Comparison of ENCODE assay signal across 24 mouse cellular contexts in the genomic region with DNA sequence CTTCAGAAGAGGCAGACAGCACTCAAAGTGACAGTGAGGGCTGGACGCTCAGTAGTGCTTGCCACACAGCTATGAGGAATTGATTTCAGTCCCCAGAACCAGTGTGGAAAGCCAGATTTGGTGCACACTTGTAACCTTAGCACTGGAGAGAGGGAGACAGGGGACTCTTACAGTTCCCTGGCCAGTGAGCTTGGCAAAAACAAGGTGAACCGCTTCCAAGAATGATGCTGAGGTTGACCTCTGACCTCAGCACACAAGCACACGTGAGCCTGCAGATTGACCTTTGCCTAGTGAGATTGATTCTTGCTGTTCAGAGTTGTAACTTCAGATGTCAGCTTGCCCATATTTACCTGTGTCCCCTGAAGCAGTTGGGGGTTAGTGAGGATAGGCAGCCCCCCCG. TPM values are rescaled to one million over a fixed set of nuclear protein-coding genes. Genes with fewer than 3 reads are reported as not detected.
DNase-seq lines count a peak whose midpoint lies in the region; ATAC-seq lines count a peak whose summit lies in the region.
"Had no signal": no experiment of that assay in that cellular context is flagged by ENCODE, and none has a peak within 500 bp of the region (broad histone marks: within the 10 kb centered on the region; RNA-seq: fewer than 3 reads in every experiment).

No protein-coding gene starts in this region.

- H3K36me3 ChIP-seq in kidney, embryonic 16.5 days (ENCODE audit: insufficient read depth, low read length) = peaks cover 70% of the 10 kb centered on the region
- H3K36me3 ChIP-seq in liver, embryonic 13.5 days = peaks cover 79% of the 10 kb centered on the region

- no peaks in the 10 kb centered on the region for H3K27me3 ChIP-seq in kidney, embryonic 16.5 days (ENCODE audit: insufficient read depth, low read length)
- no peaks in the 10 kb centered on the region for H3K27me3 ChIP-seq in liver, embryonic 13.5 days
- H3K27me3 ChIP-seq: embryonic facial prominence, embryonic 12.5 days; forebrain, embryonic 13.5 days; Patski had no signal

- no peak overlapping the region for H3K27ac ChIP-seq in kidney, embryonic 16.5 days (ENCODE audit: low read length)
- H3K27ac ChIP-seq in liver, embryonic 13.5 days = peak overlapping the region; percentile 13
- H3K27ac ChIP-seq: embryonic facial prominence, embryonic 12.5 days; forebrain, embryonic 13.5 days; heart, embryonic 10.5 days; kidney, postnatal 0 days; left cerebral cortex, adult 2 months; limb, embryonic 10.5 days had no signal

- ATAC-seq in kidney, embryonic 16.5 days (ENCODE audit: low FRiP score, low TSS enrichment) = no peak
- peak; percentile 41 for ATAC-seq in liver, embryonic 13.5 days (ENCODE audit: low read depth)
- ATAC-seq: CD4-positive, CD25-positive, alpha-beta regulatory T cell, adult 4 months; forebrain, embryonic 13.5 days; midbrain, embryonic 16.5 days; Patski had no signal

- DNase-seq in adrenal gland, postnatal 14 days = peak; percentile 54
- no peak for DNase-seq in adrenal gland, adult 2 months
- peak; percentile 85 for DNase-seq in kidney, adult 8-10 months
- no peak for DNase-seq in liver, embryonic 13.5 days
- DNase-seq in left cerebral cortex, postnatal 36 days (ENCODE audit: low spot score in 2 of 2) = no peak
- no peak for DNase-seq in retina, embryonic 14.5 days (ENCODE audit: low spot score)
- DNase-seq: cerebellum, postnatal 10 days; layer of hippocampus, adult 9-11 months; lung, adult 2 months; lung, postnatal 36 days; right cerebral cortex, postnatal 4 days; thymus, postnatal 14 days had no signal

- H3K4me3 ChIP-seq in kidney, embryonic 16.5 days (ENCODE audit: low read length) = no peak overlapping the region
- no peak overlapping the region for H3K4me3 ChIP-seq in liver, embryonic 13.5 days (replicated peaks)
- H3K4me3 ChIP-seq: embryonic facial prominence, embryonic 12.5 days; erythroblast, embryonic 14.5 days; forebrain, embryonic 13.5 days; heart, embryonic 10.5 days; left cerebral cortex, adult 2 months; limb, embryonic 10.5 days had no signal

- H3K9me3 ChIP-seq in kidney, embryonic 16.5 days (ENCODE audit: low read length) = no peaks in the 10 kb centered on the region
- no peaks in the 10 kb centered on the region for H3K9me3 ChIP-seq in liver, embryonic 13.5 days (replicated peaks)
- H3K9me3 ChIP-seq: embryonic facial prominence, embryonic 12.5 days; forebrain, embryonic 13.5 days; heart, embryonic 10.5 days; limb, embryonic 10.5 days had no signal

- H3K4me2 ChIP-seq in kidney, embryonic 16.5 days (replicated peaks; ENCODE audit: low read depth, low read length) = no peak overlapping the region
- no peak overlapping the region for H3K4me2 ChIP-seq in liver, embryonic 13.5 days
- H3K4me2 ChIP-seq: embryonic facial prominence, embryonic 12.5 days; forebrain, embryonic 13.5 days had no signal

- no peaks in the 10 kb centered on the region for H3K4me1 ChIP-seq in kidney, embryonic 16.5 days (ENCODE audit: insufficient read depth, low read length)
- peaks cover 31% of the 10 kb centered on the region for H3K4me1 ChIP-seq in liver, embryonic 13.5 days (replicated peaks)
- H3K4me1 ChIP-seq: embryonic facial prominence, embryonic 12.5 days; limb, embryonic 10.5 days had no signal

- no peak overlapping the region for H3K9ac ChIP-seq in kidney, embryonic 16.5 days (replicated peaks; ENCODE audit: low read length)
- H3K9ac ChIP-seq in liver, embryonic 13.5 days = no peak overlapping the region
- H3K9ac ChIP-seq: embryonic facial prominence, embryonic 12.5 days; forebrain, embryonic 13.5 days had no signal

- intact Hi-C loops in left cerebral cortex, postnatal 36 days (cut with DNase I) = no loop called here

- WGBS in kidney, embryonic 16.5 days = 55% methylated on average over 4 of the region's 4 CpGs
- WGBS in liver, embryonic 13.5 days (ENCODE audit: insufficient replicate concordance) = 72% methylated on average over 4 of the region's 4 CpGs

RNA-seq across cellular contexts. Expression of a gene that starts 9.8 kb away (rescaled TPM):
- 77.8 and 121 TPM in 2 replicates for total RNA-seq in adrenal gland, postnatal 14 days (2021)
- total RNA-seq in adrenal gland, adult 2 months (2021) = 10 to 100 TPM; 52.6 to 95.2 TPM
- 93.6 and 106 TPM in 2 replicates for polyA plus RNA-seq in adrenal gland, adult 2 months (2012; rRNA removed)
- polyA plus RNA-seq in kidney, embryonic 16.5 days (2015; fragmentation: Nextera tagmentation; extraction: Ambion mirVana) = 85.6 and 87.5 TPM in 2 replicates
- polyA plus RNA-seq in liver, embryonic 13.5 days (2015; fragmentation: Nextera tagmentation; extraction: Ambion mirVana) = 16.9 and 19.6 TPM in 2 replicates
- 100 to 1,000 TPM; 110 to 111 TPM for total RNA-seq in left cerebral cortex, postnatal 36 days (2021)

RNA-seq across cellular contexts. Expression of a gene that starts 41.2 kb away (rescaled TPM):
- 78.8 and 80.8 TPM in 2 replicates for total RNA-seq in adrenal gland, postnatal 14 days (2021)
- total RNA-seq in adrenal gland, adult 2 months (2021) = 100 to 1,000 TPM; 109 to 185 TPM
- polyA plus RNA-seq in adrenal gland, adult 2 months (2012; rRNA removed) = 737 and 1,088 TPM in 2 replicates
- polyA plus RNA-seq in kidney, embryonic 16.5 days (2015; fragmentation: Nextera tagmentation; extraction: Ambion mirVana) = 20.9 and 23.9 TPM in 2 replicates
- 1.5 and 1.8 TPM in 2 replicates for polyA plus RNA-seq in liver, embryonic 13.5 days (2015; fragmentation: Nextera tagmentation; extraction: Ambion mirVana)
- total RNA-seq in left cerebral cortex, postnatal 36 days (2021) = 10 to 100 TPM; 83.4 to 97.3 TPM
- total RNA-seq: megakaryocyte-erythroid progenitor cell, adult 5-6 weeks had no signal

Comparison
In these comparisons a context has a peak if more than half of its experiments do, and no peak if none do; other contexts are left out.
1. DNase-seq: peak in adrenal gland, postnatal 14 days (single experiment) and kidney, adult 8-10 months (2 of 2); none in adrenal gland, adult 2 months (single experiment), liver, embryonic 13.5 days (single experiment), left cerebral cortex, postnatal 36 days (0 of 2) and retina, embryonic 14.5 days (single experiment).